Mouse (Mus musculus) small intestine, adult 2 months (tissue): ENCODE results near the gene Antxr1.

Source experiments
- CTCF ChIP-seq: fragments of 200-500 bp; IDR thresholded peaks from 2 replicates; pipeline ENCODE4 v1.5.1; 2012; ENCODE audit warnings: low read depth, mild to moderate bottlenecking, control low read depth, inconsistent platforms, low read length, moderate library complexity, mixed read lengths; ENCODE audit not compliant: insufficient replicate concordance, insufficient read length; ENCODE audit errors: extremely low read depth
- POLR2A ChIP-seq: fragments of 200-500 bp; IDR thresholded peaks from 2 replicates; pipeline ENCODE4 v1.6.1; 2012; ENCODE audit warnings: low read depth, mild to moderate bottlenecking, control low read depth, inconsistent platforms, low read length, moderate library complexity

GRCm38 (mm10) chr6:87281771-87282170, 53.9 kb downstream of the Antxr1 start:
- TF ChIP-seq POLR2A = no peak
- TF ChIP-seq CTCF = no peak
